8 mouse cellular contexts compared by ENCODE assay signal in the genomic region with DNA sequence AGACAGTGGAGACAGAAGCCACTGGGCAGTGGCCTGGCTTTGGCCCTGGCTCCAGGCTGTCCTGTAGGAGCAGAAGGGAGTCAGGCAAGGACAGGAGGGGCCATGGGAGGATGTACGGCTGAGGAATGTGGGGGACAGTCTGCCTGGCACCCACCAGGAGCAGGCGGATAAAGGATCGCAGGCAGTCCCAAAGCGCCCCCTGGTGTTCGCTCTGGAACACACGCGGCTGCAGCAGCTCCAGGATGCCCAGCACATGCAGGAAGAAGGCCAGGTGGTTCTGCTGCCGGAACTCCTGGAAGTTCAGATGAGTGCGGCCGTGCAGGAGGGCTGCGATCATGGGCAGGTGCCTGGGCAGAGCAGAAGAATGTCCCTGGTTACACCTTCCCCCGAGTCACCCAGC. TPM values are rescaled to one million over a fixed set of nuclear protein-coding genes. Genes with fewer than 3 reads are reported as not detected.
DNase-seq lines count a peak whose midpoint lies in the region; ATAC-seq lines count a peak whose summit lies in the region.

No protein-coding gene starts in this region.

- DNase-seq in heart, postnatal 10 days: peak; percentile 41 to 59
- no peak for DNase-seq in heart, adult 11 months
- peak; percentile 60 for DNase-seq in 3134 (ENCODE audit: extremely low read depth, insufficient read length, low spot score)
- peak; percentile 73 for DNase-seq in NIH3T3 (ENCODE audit: low read depth)
- DNase-seq in cerebellum, postnatal 36 days: peak; percentile 64 to 74
- DNase-seq in kidney, postnatal 36 days: peak; percentile 29 to 81
- peak; percentile 34 for DNase-seq in thymus, postnatal 25 days

- intact Hi-C loops in heart, postnatal 10 days (cut with DNase I): no loop called here

- ATAC-seq in megakaryocyte progenitor cell, adult 5-6 weeks (replicated peaks; ENCODE audit: poor library complexity): peak; percentile 55

RNA-seq across cellular contexts. Expression of gene Micall2, which starts 18.6 kb away (rescaled TPM):
- total RNA-seq in heart, postnatal 10 days (2021): 1 to 10 TPM; 4.1 to 6.6 TPM
- total RNA-seq in megakaryocyte progenitor cell, adult 5-6 weeks (2015): 7.0 and 8.0 TPM in 2 replicates
- total RNA-seq in megakaryocyte progenitor cell, adult 5-6 weeks (2017): 2.5 and 3.9 TPM in 2 replicates

RNA-seq across cellular contexts. Expression of gene Ints1, which starts 20.7 kb away (rescaled TPM):
- 10 to 100 TPM; 43.5 to 43.6 TPM for total RNA-seq in heart, postnatal 10 days (2021)
- 63.8 and 65.1 TPM in 2 replicates for total RNA-seq in megakaryocyte progenitor cell, adult 5-6 weeks (2015)
- 41.0 and 47.0 TPM in 2 replicates for total RNA-seq in megakaryocyte progenitor cell, adult 5-6 weeks (2017)

RNA-seq across cellular contexts. Expression of gene Mafk, which starts 36.6 kb away (rescaled TPM):
- total RNA-seq in heart, postnatal 10 days (2021): 10 to 100 TPM; 20.9 to 25.8 TPM
- total RNA-seq in megakaryocyte progenitor cell, adult 5-6 weeks (2015): 11.0 and 13.4 TPM in 2 replicates
- 22.7 and 27.0 TPM in 2 replicates for total RNA-seq in megakaryocyte progenitor cell, adult 5-6 weeks (2017)
